Mouse (Mus musculus) testis, adult 2 months (tissue): Measurements from ENCODE around the gene Rps4x. TPM values are rescaled to one million over a fixed set of nuclear protein-coding genes. Genes with fewer than 3 reads are reported as not detected.

ENCODE experiments used
- H3K27ac ChIP-seq: fragments of 200-500 bp; 2 replicates; pipeline ENCODE4 v1.5.1; 2012; ENCODE audit warnings: low read depth, low read length; ENCODE audit not compliant: control insufficient read depth, insufficient read depth
- H3K27me3 ChIP-seq: fragments of 200-500 bp; 2 replicates; pipeline ENCODE4 v1.6.1; 2012; ENCODE audit warnings: mild to moderate bottlenecking, low read length, moderate library complexity; ENCODE audit not compliant: control insufficient read depth, insufficient read depth
- H3K36me3 ChIP-seq: fragments of 200-500 bp; 2 replicates; pipeline ENCODE4 v1.6.1; 2012; ENCODE audit warnings: mild to moderate bottlenecking, low read length; ENCODE audit not compliant: control insufficient read depth, insufficient read depth
- H3K4me1 ChIP-seq: fragments of 200-500 bp; 2 replicates; pipeline ENCODE4 v1.6.1; 2012; ENCODE audit warnings: low read length; ENCODE audit not compliant: control insufficient read depth, insufficient read depth
- H3K4me3 ChIP-seq: fragments of 200-500 bp; 2 replicates; pipeline ENCODE4 v1.5.1; 2012; ENCODE audit warnings: low read depth, mild to moderate bottlenecking, low read length, moderate library complexity, mixed read lengths; ENCODE audit not compliant: control insufficient read depth
- CTCF ChIP-seq: fragments of 200-500 bp; IDR thresholded peaks from 2 replicates; pipeline ENCODE4 v1.5.1; 2012; ENCODE audit warnings: low read depth, mild to moderate bottlenecking, inconsistent platforms, low read length, moderate library complexity; ENCODE audit not compliant: control insufficient read depth, insufficient read depth, insufficient replicate concordance
- POLR2A ChIP-seq: fragments of 200-500 bp; IDR thresholded peaks from 2 replicates; pipeline ENCODE4 v1.6.1; 2012; ENCODE audit warnings: low read depth, mild to moderate bottlenecking, inconsistent platforms, low read length, moderate library complexity; ENCODE audit not compliant: control insufficient read depth
- polyA plus RNA-seq: library from polyadenylated mRNA; depleted of rRNA; stranded (reverse); fragments of >200 nt; gene quantifications from 2 replicates; pipeline ENCODE4 v1.2.3, GENCODE M21; 2012; rRNA removed

Rps4x gene
- polyA plus RNA-seq, 1 experiment: 27.2 TPM

GRCm38 (mm10) chrX:102163096-102163495 is 26.1 kb downstream of the Rps4x start:
- Histone ChIP-seq H3K4me3 (no peak overlapping the region), H3K36me3 (no peaks in the 10 kb centered on the region), H3K4me1 (no peaks in the 10 kb centered on the region), H3K27ac (no peak overlapping the region), H3K27me3 (no peaks in the 10 kb centered on the region)
- TF ChIP-seq POLR2A: no peak
- no peak for TF ChIP-seq CTCF

GRCm38 (mm10) chrX:102160528-102160927 is 28.7 kb downstream of the Rps4x start:
- no peak for TF ChIP-seq POLR2A
- no peak for TF ChIP-seq CTCF
- Histone ChIP-seq H3K36me3 (no peaks in the 10 kb centered on the region), H3K27me3 (no peaks in the 10 kb centered on the region), H3K4me3 (no peak overlapping the region), H3K4me1 (no peaks in the 10 kb centered on the region), H3K27ac (no peak overlapping the region)

DNA sequence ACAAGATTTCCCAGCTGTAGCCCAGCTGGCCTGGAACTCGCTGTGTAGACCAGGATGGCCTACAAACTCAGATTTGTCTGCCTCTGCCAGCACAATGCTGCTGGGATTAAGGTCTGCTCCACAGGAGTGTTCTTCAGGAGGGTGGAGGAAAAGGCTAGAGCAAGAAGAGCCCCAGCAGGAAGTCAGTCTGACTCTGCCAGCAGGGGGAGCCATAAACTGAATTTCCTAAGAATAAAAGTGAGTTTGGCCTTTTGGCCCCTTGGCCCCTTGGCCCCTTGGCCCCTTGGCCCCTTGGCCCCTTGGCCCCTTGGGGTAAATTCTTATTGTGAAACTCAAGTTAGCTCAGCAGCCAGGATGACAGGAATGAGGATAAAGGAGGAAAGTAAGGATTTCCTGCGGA is 29.4 kb downstream of the Rps4x start:
- Histone ChIP-seq H3K27ac (no peak overlapping the region), H3K36me3 (no peaks in the 10 kb centered on the region), H3K27me3 (no peaks in the 10 kb centered on the region), H3K4me3 (no peak overlapping the region), H3K4me1 (no peaks in the 10 kb centered on the region)
- TF ChIP-seq CTCF (no peak), POLR2A (no peak)

GRCm38 (mm10) chrX:102157423-102157791 is 31.8 kb downstream of the Rps4x start:
- Histone ChIP-seq H3K27me3 (no peaks in the 10 kb centered on the region), H3K27ac (peak overlapping the region; percentile 74), H3K4me3 (peak overlapping the region; percentile 68), H3K4me1 (no peaks in the 10 kb centered on the region), H3K36me3 (no peaks in the 10 kb centered on the region)
- TF ChIP-seq CTCF (no peak), POLR2A (no peak)

DNA sequence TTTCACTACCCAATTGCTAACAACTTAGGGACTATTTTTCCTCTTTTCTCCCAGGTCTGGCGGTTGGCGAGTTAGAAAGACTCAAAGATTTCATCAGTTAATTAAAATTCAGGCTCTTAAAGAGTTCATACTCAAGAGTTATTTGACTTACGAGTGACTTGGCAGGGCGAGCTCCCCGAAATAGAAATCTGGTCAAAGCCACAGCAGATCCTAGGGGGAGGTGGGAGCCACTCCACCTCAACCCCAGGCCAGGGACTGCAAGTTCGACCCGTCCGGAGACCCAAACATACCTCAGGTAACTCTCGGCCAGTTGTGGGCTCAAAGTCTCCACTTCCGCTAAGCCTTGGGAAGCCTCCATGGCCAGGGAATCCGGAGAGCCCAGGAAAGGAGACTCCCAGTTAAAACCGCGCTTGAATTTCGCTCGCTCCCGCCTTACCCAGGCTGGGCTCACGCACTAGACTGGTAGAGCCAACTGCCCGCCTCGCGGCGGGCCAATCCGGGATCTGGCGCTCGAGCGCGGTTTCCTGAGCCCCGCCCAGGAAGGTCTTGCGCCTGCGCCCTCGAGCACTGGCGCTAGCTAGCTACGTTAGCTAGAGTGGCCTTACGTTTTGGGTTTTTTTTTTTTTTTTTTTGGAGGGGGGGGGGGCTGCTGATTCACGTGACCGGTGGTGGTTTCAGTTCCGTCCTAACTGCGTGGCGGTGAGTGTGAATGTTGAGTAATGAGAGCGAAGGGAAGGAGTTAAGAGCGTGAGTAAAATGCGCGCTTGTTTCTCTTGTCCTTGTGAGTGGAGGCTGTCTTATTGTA is 32.4 kb downstream of the Rps4x start, which contains the start of gene Ercc6l:
Ercc6l (minus strand) TSS at position 474 of the 805 bp plus-strand sequence.
- no peak for TF ChIP-seq CTCF
- TF ChIP-seq POLR2A: peak; percentile 66
- H3K4me3 ChIP-seq: peak within 1 kb of the TSS; percentile 93
- H3K27ac ChIP-seq: peak within 1 kb of the TSS; percentile 98
- H3K27me3 ChIP-seq: no peaks in the 10 kb centered on the region
- no peaks in the 10 kb centered on the region for H3K36me3 ChIP-seq
- no peaks in the 10 kb centered on the region for H3K4me1 ChIP-seq

DNA sequence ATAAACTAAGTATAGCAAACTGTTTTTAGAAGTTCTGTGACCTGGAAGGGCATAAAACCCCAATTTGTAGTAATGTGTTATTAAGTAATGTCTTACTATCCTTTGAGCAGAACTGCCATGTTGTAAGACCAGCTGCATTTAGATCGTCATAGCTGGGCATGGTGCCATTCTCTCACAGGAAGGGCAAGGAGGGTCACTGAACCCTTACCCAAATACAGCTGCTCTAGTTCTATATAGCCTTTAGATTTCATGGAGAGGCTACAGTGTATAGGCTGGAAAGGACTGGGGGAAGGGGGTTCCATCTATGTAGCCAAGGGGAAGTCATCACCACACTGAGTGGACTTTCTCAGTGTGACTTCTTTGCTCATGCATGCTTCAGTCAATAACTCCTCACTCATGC is 48.0 kb downstream of the Rps4x start:
- H3K4me3 ChIP-seq: no peak overlapping the region
- no peaks in the 10 kb centered on the region for H3K27me3 ChIP-seq
- H3K4me1 ChIP-seq: no peaks in the 10 kb centered on the region
- no peaks in the 10 kb centered on the region for H3K36me3 ChIP-seq
- TF ChIP-seq CTCF (no peak), POLR2A (no peak)
- H3K27ac ChIP-seq: no peak overlapping the region

Other genes starting within 250 kb of the Rps4x start
- 0.52 and 0.64 TPM in 2 replicates for gene Rtl5, start 118.1 kb downstream of the Rps4x start, polyA plus RNA-seq
- gene Pin4, start 69.9 kb downstream of the Rps4x start, polyA plus RNA-seq: 4.2 and 5.1 TPM in 2 replicates
- 0.37 and 0.44 TPM in 2 replicates for gene Ercc6l, start 32.3 kb downstream of the Rps4x start, polyA plus RNA-seq
- 85.8 and 92.9 TPM in 2 replicates for gene Cited1, start 62.8 kb upstream of the Rps4x start, polyA plus RNA-seq